ENCODE assay signal across 12 mouse cellular contexts in genomic region chr5:92970480-92970879, GRCm38 (mm10).
DNase-seq lines count a peak whose midpoint lies in the region; ATAC-seq and TF ChIP-seq lines count a peak whose summit lies in the region.
"Had no signal": no experiment of that assay in that cellular context is flagged by ENCODE, and none has a peak within 500 bp of the region (broad histone marks: within the 10 kb centered on the region; RNA-seq: fewer than 3 reads in every experiment).

No protein-coding gene starts in this region.

- H3K4me1 ChIP-seq in kidney, embryonic 14.5 days (ENCODE audit: control insufficient read depth, insufficient read depth, low read length): no peaks in the 10 kb centered on the region
- peaks cover 3 to 24% of the 10 kb centered on the region in 2 experiments for H3K4me1 ChIP-seq in CH12.LX (ENCODE audit: control insufficient read depth in 1 of 2, insufficient read depth in 2 of 2)
- no peaks in the 10 kb centered on the region for H3K4me1 ChIP-seq in embryonic facial prominence, embryonic 14.5 days (ENCODE audit: control insufficient read depth, insufficient read depth, low read length)
- H3K4me1 ChIP-seq: neural tube, embryonic 13.5 days had no signal

- peak; percentile 53 for TF ChIP-seq EP300 in CH12.LX (IDR thresholded peaks at IDR 0.05; ENCODE audit: low read length)

- ATAC-seq in kidney, embryonic 14.5 days (ENCODE audit: low FRiP score, low TSS enrichment): no peak
- ATAC-seq in embryonic facial prominence, embryonic 14.5 days (ENCODE audit: low read depth): no peak

- no peak overlapping the region for H3K4me2 ChIP-seq in kidney, embryonic 14.5 days (replicated peaks; ENCODE audit: low read depth, low read length)
- H3K4me2 ChIP-seq in CH12.LX (ENCODE audit: insufficient read depth, low read depth, poor library complexity, severe bottlenecking): no peak overlapping the region; the same call in 1 of the 2 replicates
- no peak overlapping the region for H3K4me2 ChIP-seq in embryonic facial prominence, embryonic 14.5 days (ENCODE audit: low read depth, low read length)
- H3K4me2 ChIP-seq: heart, embryonic 12.5 days; limb, embryonic 13.5 days; neural tube, embryonic 13.5 days had no signal

- TF ChIP-seq RAD21 in CH12.LX (IDR thresholded peaks at IDR 0.05; ENCODE audit: low read depth, low read length): peak; percentile 64

- no peak for TF ChIP-seq POLR2A in CH12.LX (IDR thresholded peaks at IDR 0.05; ENCODE audit: low read depth, low read length)

- H3K9me3 ChIP-seq in kidney, embryonic 14.5 days (ENCODE audit: control insufficient read depth, low read length): no peaks in the 10 kb centered on the region
- H3K9me3 ChIP-seq in CH12.LX (replicated peaks; ENCODE audit: low read length): no peaks in the 10 kb centered on the region
- no peaks in the 10 kb centered on the region for H3K9me3 ChIP-seq in embryonic facial prominence, embryonic 14.5 days (ENCODE audit: control insufficient read depth, low read length)
- H3K9me3 ChIP-seq: heart, embryonic 12.5 days; limb, embryonic 13.5 days; neural tube, embryonic 13.5 days had no signal

- H3K9ac ChIP-seq in kidney, embryonic 14.5 days (ENCODE audit: low read depth, low read length): no peak overlapping the region
- no peak overlapping the region for H3K9ac ChIP-seq in CH12.LX (ENCODE audit: insufficient read depth, low read depth)
- H3K9ac ChIP-seq in embryonic facial prominence, embryonic 14.5 days (ENCODE audit: low read depth, low read length): no peak overlapping the region
- H3K9ac ChIP-seq: heart, embryonic 12.5 days; limb, embryonic 13.5 days; neural tube, embryonic 13.5 days had no signal

- H3K27me3 ChIP-seq in kidney, embryonic 14.5 days (ENCODE audit: control insufficient read depth, insufficient read depth, low read length): no peaks in the 10 kb centered on the region
- no peaks in the 10 kb centered on the region for H3K27me3 ChIP-seq in CH12.LX (replicated peaks)
- H3K27me3 ChIP-seq in embryonic facial prominence, embryonic 14.5 days (replicated peaks; ENCODE audit: control insufficient read depth, insufficient read depth, low read length): no peaks in the 10 kb centered on the region
- H3K27me3 ChIP-seq: heart, embryonic 12.5 days; limb, embryonic 13.5 days; neural tube, embryonic 13.5 days had no signal

- H3K36me3 ChIP-seq in kidney, embryonic 14.5 days (ENCODE audit: control insufficient read depth, insufficient read depth, low read length): peaks cover 7% of the 10 kb centered on the region; the same call in 1 of the 2 replicates
- no peaks in the 10 kb centered on the region for H3K36me3 ChIP-seq in CH12.LX (replicated peaks in 1 of 2; ENCODE audit: control insufficient read depth in 1 of 2, insufficient read depth in 1 of 2, low read length in 1 of 2)
- H3K36me3 ChIP-seq in embryonic facial prominence, embryonic 14.5 days (ENCODE audit: control insufficient read depth, insufficient read depth, low read length): no peaks in the 10 kb centered on the region
- H3K36me3 ChIP-seq: limb, embryonic 13.5 days; neural tube, embryonic 13.5 days had no signal

- dilution Hi-C loops in CH12.LX (cut with MboI; ENCODE audit: extremely low pct_ligation_motif_present, extremely low pct_unique_long_range_greater_than_20kb, low sequenced_read_pairs): no loop called here

- WGBS in kidney, embryonic 14.5 days: 32% methylated on average over 7 of the region's 7 CpGs
- WGBS in embryonic facial prominence, embryonic 14.5 days: 33% methylated on average over 7 of the region's 7 CpGs

- no peaks in the 10 kb centered on the region for H3K79me2 ChIP-seq in CH12.LX (replicated peaks; ENCODE audit: control insufficient read depth, extremely low read depth, insufficient read depth, poor library complexity, severe bottlenecking)

- peak; percentile 47 to 79 for TF ChIP-seq CTCF in CH12.LX (conservative IDR thresholded peaks at IDR 0.05 in 1 of 2, IDR thresholded peaks at IDR 0.05 in 1 of 2; ENCODE audit: low read depth in 2 of 2, low read length in 2 of 2)

- no peak overlapping the region for H3K27ac ChIP-seq in kidney, embryonic 14.5 days (ENCODE audit: low read depth, low read length)
- H3K27ac ChIP-seq in CH12.LX (ENCODE audit: insufficient read depth, low read depth): no peak overlapping the region
- no peak overlapping the region for H3K27ac ChIP-seq in embryonic facial prominence, embryonic 14.5 days (replicated peaks; ENCODE audit: low read depth, low read length)
- H3K27ac ChIP-seq: limb, embryonic 13.5 days; neural tube, embryonic 13.5 days had no signal

- peak; percentile 52 for DNase-seq in kidney, postnatal 10 days
- DNase-seq in 416B (ENCODE audit: low read depth) (peak; percentile 60), CH12.LX (ENCODE audit: extremely low read depth) (peak; percentile 70)
- DNase-seq in embryonic facial prominence, embryonic 14.5 days (ENCODE audit: low spot score): peak; percentile 52
- no peak for DNase-seq in right cerebral cortex, postnatal 25 days
- no peak for DNase-seq in layer of hippocampus, adult 9-11 months
- DNase-seq in kidney, adult 18-20 months: no peak
- DNase-seq: cerebellum, adult 9-10 months had no signal

- in situ Hi-C loops in CH12.LX (cut with MboI; ENCODE audit: low pct_ligation_motif_present, low pct_unique_long_range_greater_than_20kb, low sequenced_read_pairs): no loop called here

- H3K4me3 ChIP-seq in kidney, embryonic 14.5 days (ENCODE audit: low read length): no peak overlapping the region
- no peak overlapping the region for H3K4me3 ChIP-seq in CH12.LX (replicated peaks in 1 of 3; ENCODE audit: low read depth in 2 of 3, low read length in 2 of 3, poor library complexity in 1 of 3)
- no peak overlapping the region for H3K4me3 ChIP-seq in embryonic facial prominence, embryonic 14.5 days (ENCODE audit: low read depth, low read length)
- H3K4me3 ChIP-seq: heart, embryonic 12.5 days; limb, embryonic 13.5 days; neural tube, embryonic 13.5 days had no signal

TF ChIP-seq in CH12.LX, 34 proteins besides CTCF, POLR2A, EP300 and RAD21:
- TF ChIP-seq TBP (conservative IDR thresholded peaks at IDR 0.05; ENCODE audit: low read depth, low read length): no peak
- no peak for TF ChIP-seq USF1 (IDR thresholded peaks at IDR 0.05; ENCODE audit: low read depth, low read length)
- TF ChIP-seq HCFC1 (IDR thresholded peaks at IDR 0.05; ENCODE audit: low read depth, low read length): no peak
- TF ChIP-seq ELF1 (IDR thresholded peaks at IDR 0.05; ENCODE audit: low read depth, low read length): no peak
- no peak for TF ChIP-seq PAX5 (IDR thresholded peaks at IDR 0.05; ENCODE audit: low read length)
- TF ChIP-seq E2F4 (IDR thresholded peaks at IDR 0.05; ENCODE audit: insufficient replicate concordance, low read depth, low read length): no peak
- no peak for TF ChIP-seq MYC (IDR thresholded peaks at IDR 0.05; ENCODE audit: low read depth, low read length)
- no peak for TF ChIP-seq TCF12 (IDR thresholded peaks at IDR 0.05; ENCODE audit: low read depth, low read length)
- no peak for TF ChIP-seq USF2 (conservative IDR thresholded peaks at IDR 0.05; ENCODE audit: low read depth, low read length)
- peak; percentile 53; the same call in 1 of the 2 replicates for TF ChIP-seq MAZ (IDR thresholded peaks at IDR 0.05; ENCODE audit: low read depth, low read length)
- no peak for TF ChIP-seq MAX (IDR thresholded peaks at IDR 0.05; ENCODE audit: low read length)
- TF ChIP-seq POLR2AphosphoS2 (IDR thresholded peaks at IDR 0.05; ENCODE audit: low read depth, low read length): no peak
- TF ChIP-seq NRF1 (IDR thresholded peaks at IDR 0.05; ENCODE audit: low read depth, low read length): no peak
- TF ChIP-seq IRF4 (IDR thresholded peaks at IDR 0.05; ENCODE audit: low read depth, low read length): 0 out of 2 replicates have a peak, but pooled peaks have one; percentile 26
- no peak for TF ChIP-seq CHD1 (IDR thresholded peaks at IDR 0.05; ENCODE audit: low read depth, low read length)
- no peak for TF ChIP-seq MEF2A (IDR thresholded peaks at IDR 0.05; ENCODE audit: borderline replicate concordance, low read depth, low read length)
- TF ChIP-seq JUN (IDR thresholded peaks at IDR 0.05; ENCODE audit: insufficient read depth, low read depth, low read length): peak; percentile 52; the same call in 1 of the 2 replicates
- TF ChIP-seq ETS1 (conservative IDR thresholded peaks at IDR 0.05; ENCODE audit: low read depth, low read length): no peak; the same call in 1 of the 2 replicates
- TF ChIP-seq BHLHE40 (IDR thresholded peaks at IDR 0.05; ENCODE audit: low read depth, low read length): no peak
- TF ChIP-seq CHD2 (IDR thresholded peaks at IDR 0.05; ENCODE audit: low read length): no peak
- peak; percentile 54 for TF ChIP-seq SMC3 (IDR thresholded peaks at IDR 0.05; ENCODE audit: low read depth, low read length)
- no peak for TF ChIP-seq ZKSCAN1 (IDR thresholded peaks at IDR 0.05; ENCODE audit: borderline replicate concordance, low read depth, low read length)
- peak; percentile 59 for TF ChIP-seq JUND (conservative IDR thresholded peaks at IDR 0.05; ENCODE audit: low read depth, low read length)
- no peak for TF ChIP-seq KAT2A (IDR thresholded peaks at IDR 0.05; ENCODE audit: insufficient replicate concordance, low read length)
- TF ChIP-seq UBTF (IDR thresholded peaks at IDR 0.05; ENCODE audit: low read depth, low read length): no peak
- no peak for TF ChIP-seq GABPA (IDR thresholded peaks at IDR 0.05; ENCODE audit: insufficient replicate concordance, low read depth, low read length)
- TF ChIP-seq SIN3A (IDR thresholded peaks at IDR 0.05; ENCODE audit: low read length): no peak
- no peak for TF ChIP-seq RCOR1 (conservative IDR thresholded peaks at IDR 0.05; ENCODE audit: low read depth, low read length)

Comparison
In these comparisons a context has a peak if more than half of its experiments do, and no peak if none do; other contexts are left out.
1. DNase-seq: peak in kidney, postnatal 10 days (single experiment), 416B (single experiment), CH12.LX (single experiment) and embryonic facial prominence, embryonic 14.5 days (single experiment); none in right cerebral cortex, postnatal 25 days (single experiment), layer of hippocampus, adult 9-11 months (single experiment) and kidney, adult 18-20 months (single experiment).